Mouse (Mus musculus) liver, embryonic 14.5 days (tissue): ENCODE data around the gene Chn2.

Experiments used
- CTCF ChIP-seq: IDR thresholded peaks from 2 replicates; pipeline ENCODE4 v1.5.1; 2016; ENCODE audit warnings: antibody characterized with exemption, low read depth, control low read depth
- EP300 ChIP-seq: IDR thresholded peaks from 2 replicates; pipeline ENCODE4 v1.6.1; 2016; ENCODE audit warnings: antibody characterized with exemption, low read depth

DNA sequence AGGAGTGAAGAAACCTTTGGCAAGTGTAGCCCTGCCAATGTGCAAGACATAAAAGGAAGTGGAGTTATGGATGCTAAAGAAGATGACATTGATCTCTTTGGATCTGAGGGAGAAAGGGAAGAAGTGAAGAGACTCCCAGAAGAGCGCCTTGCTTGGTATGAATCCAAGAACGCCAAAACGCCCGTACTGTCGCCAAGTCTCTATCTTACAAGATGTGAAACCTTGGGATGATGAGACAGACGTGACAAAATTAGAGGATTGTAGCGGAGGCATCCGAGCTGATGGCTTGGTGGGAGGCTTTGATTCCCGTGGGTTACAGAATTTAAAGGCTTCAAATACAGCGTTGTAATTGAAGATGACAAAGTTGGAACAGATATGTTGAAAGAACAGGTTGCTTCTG, 302.9 kb downstream of the Chn2 start:
- no peak for TF ChIP-seq EP300
- TF ChIP-seq CTCF, result no peak
